Comparison of ENCODE assay signal across 27 mouse cellular contexts in the genomic region with DNA sequence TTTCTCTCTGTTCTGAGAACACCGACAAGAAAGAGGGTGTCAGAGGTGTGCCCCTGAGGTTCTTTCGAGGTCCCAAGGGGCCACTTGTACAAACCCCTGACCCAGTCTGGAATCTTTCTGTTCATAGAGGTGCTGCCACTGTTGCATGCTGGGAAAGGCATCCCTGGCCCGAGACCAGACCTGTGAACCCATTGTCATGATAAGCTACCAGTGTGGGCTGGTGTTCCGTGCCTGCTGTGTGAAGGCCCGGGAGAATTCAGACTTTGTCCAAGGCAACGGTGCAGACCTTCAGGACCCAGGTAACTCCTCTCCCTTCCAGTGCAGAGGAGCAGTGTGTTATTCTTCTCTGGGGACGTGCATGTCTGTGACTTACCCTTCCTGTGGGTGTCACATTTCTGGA. TPM values are rescaled to one million over a fixed set of nuclear protein-coding genes. Genes with fewer than 3 reads are reported as not detected.
"Had no signal": no experiment of that assay in that cellular context is flagged by ENCODE, and none has a peak within 500 bp of the region (broad histone marks: within the 10 kb centered on the region; RNA-seq: fewer than 3 reads in every experiment).

No protein-coding gene starts in this region.

- DNase-seq: gastrocnemius, adult 2 months; gastrocnemius, postnatal 10 days; gastrocnemius, postnatal 36 days; heart, adult 18-20 months; heart, postnatal 10 days; heart, postnatal 4 days; kidney, adult 18-20 months; kidney, adult 8-10 months; kidney, postnatal 10 days; kidney, postnatal 25 days; kidney, postnatal 4 days; liver had no signal

- H3K4me2 ChIP-seq: heart, embryonic 12.5 days; hindbrain, embryonic 12.5 days; hindbrain, embryonic 14.5 days; intestine, embryonic 15.5 days; limb, embryonic 12.5 days; liver, embryonic 11.5 days had no signal

- H3K9me3 ChIP-seq: heart, embryonic 10.5 days; heart, embryonic 12.5 days; hindbrain, embryonic 10.5 days; hindbrain, embryonic 12.5 days; intestine, embryonic 15.5 days; limb, embryonic 10.5 days; limb, embryonic 12.5 days had no signal

- H3K27ac ChIP-seq: gastrocnemius, adult 2 months; heart, embryonic 10.5 days; hindbrain, embryonic 10.5 days; hindbrain, embryonic 12.5 days; hindbrain, embryonic 14.5 days; intestine, embryonic 15.5 days; layer of hippocampus, adult 2 months; left cerebral cortex, adult 2 months; limb, embryonic 10.5 days; limb, embryonic 12.5 days; liver, embryonic 14.5 days had no signal

- ATAC-seq: hindbrain, embryonic 16.5 days; inflammation-experienced regulatory T-cells, adult 6 months; intestine, embryonic 15.5 days; intestine, postnatal 0 days had no signal

- H3K4me3 ChIP-seq: gastrocnemius, adult 2 months; heart, embryonic 10.5 days; heart, embryonic 12.5 days; hindbrain, embryonic 10.5 days; hindbrain, embryonic 12.5 days; intestine, embryonic 15.5 days; layer of hippocampus, adult 2 months; left cerebral cortex, adult 2 months; limb, embryonic 10.5 days; limb, embryonic 12.5 days had no signal

- H3K27me3 ChIP-seq: hindbrain, embryonic 12.5 days; intestine, embryonic 15.5 days; limb, embryonic 12.5 days had no signal

- H3K9ac ChIP-seq: heart, embryonic 12.5 days; hindbrain, embryonic 12.5 days; hindbrain, embryonic 14.5 days; intestine, embryonic 15.5 days; limb, embryonic 12.5 days; liver, embryonic 14.5 days had no signal

- H3K4me1 ChIP-seq: hindbrain, embryonic 10.5 days; hindbrain, embryonic 12.5 days had no signal

RNA-seq across cellular contexts. Expression of a gene that starts 21.1 kb away (rescaled TPM):
- polyA plus RNA-seq: inflammation-experienced regulatory T-cells, adult 6 months had no signal
